Mouse (Mus musculus) cerebellum, postnatal 10 days (tissue): Measurements from ENCODE around the gene Ephb1.

Source experiments
- DNase-seq, 2 experiments: peaks; one replicate each; pipeline ENCODE4 v3.0.0; 2021; ENCODE audit warnings: mixed read lengths in 2 of 2

Ephb1 gene

DNA sequence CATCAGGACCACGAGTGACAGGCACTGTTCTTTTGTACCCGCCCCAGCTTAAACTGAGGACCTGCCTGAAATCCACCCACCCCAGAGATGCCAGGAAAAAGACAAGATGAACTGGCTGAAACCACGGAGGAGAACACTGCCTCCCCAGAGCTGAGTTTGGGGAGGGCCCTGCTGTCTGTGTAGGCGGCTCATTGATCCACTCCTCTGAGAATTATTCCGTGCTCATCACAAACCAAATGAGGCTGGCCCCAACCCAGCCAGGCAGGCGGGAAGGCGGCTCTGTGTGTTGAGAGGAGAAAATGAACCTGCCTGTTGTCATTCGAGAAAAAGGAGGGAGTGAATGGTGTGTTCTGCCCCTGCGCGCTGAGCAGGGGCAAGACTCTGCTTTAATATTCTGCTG is 2.8 kb downstream of the Ephb1 start:
- DNase-seq = peak; percentile 68 to 70

DNA sequence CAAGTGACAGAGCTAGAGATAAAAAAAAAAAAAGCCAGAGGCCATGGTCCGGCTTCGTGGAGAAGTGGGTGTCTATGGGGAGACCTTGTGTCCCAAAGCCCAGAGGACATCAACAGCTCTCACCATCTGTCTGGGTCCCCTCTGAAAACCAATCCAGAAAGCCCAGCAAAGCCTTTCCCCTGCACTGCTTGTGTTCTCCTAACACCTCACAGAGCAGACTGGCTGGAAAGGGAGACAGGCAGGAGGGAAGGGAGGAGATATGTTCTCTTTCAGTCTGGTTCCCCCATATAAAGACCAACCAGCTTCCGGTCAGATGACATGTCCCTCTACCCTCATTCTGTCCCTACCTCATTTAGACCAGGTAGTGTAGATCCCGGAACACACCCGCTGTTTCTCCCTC is 3.3 kb downstream of the Ephb1 start:
- no peak for DNase-seq

DNA sequence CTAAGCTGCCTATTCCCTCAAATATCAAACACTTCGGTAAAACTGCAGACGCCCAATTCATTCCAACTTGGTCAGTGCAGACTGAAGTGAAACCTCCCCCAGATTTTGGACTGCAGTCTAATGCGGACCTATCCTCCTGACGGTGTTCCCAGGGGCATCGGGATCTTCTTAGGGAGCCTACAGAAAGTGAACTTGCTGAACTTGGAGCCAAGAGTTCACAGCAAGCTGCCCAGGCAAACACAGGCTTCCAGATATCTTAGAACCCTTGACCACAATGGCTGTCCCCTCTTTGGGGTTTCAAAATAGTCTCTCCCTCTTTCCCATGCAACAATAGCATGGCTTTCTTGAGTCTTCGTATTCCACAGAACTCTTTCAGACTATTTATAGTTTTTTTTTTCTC is 3.8 kb downstream of the Ephb1 start:
- DNase-seq = peak in 1 of 2 experiments; percentile 11

DNA sequence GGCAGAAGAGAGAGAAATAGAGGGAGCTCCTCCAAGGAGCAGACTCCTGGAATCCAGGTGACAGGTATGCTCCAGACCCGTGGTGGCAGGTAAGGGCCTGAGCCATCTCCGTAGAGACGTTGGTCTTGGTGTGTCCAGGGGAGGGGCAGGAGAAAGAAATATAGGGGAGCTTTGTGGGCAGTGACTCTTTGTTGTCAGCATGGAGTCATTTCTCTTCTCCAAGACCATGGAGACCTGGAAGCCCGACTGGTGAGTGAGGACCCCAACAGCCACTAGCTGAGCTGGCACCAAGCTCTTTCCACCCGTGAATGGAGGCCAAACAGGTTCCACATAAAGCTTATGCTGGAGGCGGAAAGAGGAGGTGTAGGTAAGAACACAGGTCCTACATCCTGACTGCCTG is 4.4 kb downstream of the Ephb1 start:
- DNase-seq = peak in 1 of 2 experiments; percentile 5

DNA sequence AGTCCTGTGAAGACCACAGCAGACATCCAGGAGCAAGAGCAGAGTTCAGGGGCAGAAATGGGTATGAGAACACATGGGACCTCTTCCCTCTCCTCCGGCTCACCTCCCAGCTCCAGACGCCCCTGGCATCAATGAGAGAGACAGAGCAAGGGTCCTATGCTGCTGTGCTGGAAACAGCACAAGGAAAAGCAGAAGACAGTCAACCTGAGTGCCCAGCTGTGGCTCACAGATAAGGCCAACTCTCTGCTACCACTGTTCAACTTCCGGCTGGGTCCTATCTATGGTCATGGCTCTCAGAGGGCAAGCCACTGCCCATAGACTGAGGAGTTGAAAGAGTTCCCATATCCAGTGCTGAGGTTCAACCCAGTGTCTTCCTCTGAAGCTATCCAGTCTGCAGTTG is 7.7 kb downstream of the Ephb1 start:
- peak in 1 of 2 experiments; percentile 4 for DNase-seq

DNA sequence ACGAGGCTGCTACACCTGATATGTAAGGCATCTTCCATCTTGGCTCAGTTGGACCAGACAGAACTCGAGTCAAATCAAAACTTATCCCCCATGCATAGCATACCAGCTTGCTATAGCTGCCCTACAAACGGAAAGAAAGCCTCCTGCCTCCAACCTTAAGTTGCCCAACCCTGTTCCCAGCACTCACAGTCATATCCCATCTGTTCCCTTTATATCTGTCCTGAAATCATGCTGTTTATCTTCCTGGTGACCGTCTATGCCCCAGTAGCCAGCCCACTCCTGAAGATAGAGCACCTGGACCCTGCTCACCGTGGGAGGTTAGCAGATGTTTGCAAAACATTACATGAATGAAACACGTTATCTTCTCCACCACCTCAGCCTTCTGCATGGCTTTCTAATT is 9.0 kb downstream of the Ephb1 start:
- DNase-seq = peak in 1 of 2 experiments; percentile 22

DNA sequence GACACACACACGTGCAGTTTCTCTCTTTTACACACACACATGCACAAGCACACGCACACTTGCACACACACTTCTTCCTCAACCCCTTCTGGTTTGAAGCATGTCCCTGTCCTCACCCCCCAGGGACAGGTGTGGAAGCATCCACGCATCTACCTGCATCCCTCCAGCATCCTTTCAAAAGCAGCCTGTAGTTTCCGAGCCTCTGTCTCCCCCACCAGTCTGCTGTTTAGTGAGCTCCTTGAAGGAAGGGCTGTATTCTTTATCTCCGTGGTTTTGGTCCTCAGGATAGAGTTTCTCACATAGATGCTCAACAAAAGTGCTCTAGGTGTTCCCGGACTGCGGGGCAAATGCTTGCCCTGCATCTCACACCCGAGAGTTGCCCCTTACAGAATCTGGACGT is 9.4 kb downstream of the Ephb1 start:
- DNase-seq = peak in 1 of 2 experiments; percentile 23

DNA sequence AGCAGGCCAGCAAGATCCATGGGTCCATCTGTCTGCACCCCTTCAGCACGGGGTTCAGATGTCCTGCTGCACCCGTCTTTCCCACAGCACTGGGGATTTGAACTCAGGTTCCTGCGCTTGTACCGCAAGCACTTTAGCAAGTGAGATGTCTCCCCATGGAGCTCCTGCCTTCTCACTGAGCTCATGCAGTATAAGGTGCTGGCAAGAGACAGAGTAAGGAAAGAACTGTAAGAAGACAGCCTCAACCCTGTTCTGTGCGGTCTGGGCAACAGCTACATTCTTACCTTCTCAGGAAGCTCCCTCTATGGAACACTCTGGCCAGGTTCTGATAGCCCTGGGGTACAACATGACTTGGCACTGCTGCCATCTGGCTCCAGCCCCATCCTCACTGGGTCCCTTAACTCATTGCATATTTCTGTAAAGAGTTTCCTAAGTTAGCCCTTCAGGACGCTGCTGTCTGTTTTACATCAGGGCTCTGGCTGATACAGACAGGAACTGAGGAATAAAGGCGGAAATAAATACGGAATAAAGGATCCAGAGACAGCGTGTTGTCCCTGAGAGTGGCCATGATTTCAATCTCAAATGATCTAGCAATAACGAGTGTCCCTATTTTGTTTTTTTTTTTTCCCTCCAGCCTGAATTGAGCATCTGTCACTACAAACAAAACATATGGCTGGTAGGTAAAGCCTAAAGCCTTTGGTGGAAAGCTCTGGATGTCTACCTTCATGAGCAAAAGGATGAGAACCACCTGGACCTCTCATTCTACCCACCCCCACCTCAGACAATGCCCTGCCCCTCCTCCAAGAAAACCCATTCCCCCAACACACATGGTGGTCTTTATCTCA is 10.2 kb downstream of the Ephb1 start:
- peak; percentile 57 for DNase-seq

DNA sequence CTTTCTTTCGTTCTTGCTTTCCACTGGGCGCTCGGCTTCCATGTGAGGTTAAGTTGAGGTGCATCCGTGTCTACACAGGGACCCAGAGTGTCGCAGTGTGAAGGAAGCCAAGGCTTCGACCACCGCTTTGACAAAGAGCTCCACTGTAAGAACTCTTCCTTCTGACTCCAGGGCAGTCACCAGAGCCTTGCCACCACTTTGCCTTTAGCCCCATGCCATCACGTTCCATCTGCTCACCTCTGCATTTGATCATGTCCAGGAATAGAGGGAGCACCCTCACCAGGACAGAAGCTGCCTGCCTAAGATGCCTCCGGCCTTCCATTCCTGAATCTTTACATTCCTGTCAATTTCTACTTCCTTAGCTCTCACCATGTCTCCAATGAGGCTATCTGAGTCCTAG is 11.4 kb downstream of the Ephb1 start:
- DNase-seq = peak in 1 of 2 experiments; percentile 1

DNA sequence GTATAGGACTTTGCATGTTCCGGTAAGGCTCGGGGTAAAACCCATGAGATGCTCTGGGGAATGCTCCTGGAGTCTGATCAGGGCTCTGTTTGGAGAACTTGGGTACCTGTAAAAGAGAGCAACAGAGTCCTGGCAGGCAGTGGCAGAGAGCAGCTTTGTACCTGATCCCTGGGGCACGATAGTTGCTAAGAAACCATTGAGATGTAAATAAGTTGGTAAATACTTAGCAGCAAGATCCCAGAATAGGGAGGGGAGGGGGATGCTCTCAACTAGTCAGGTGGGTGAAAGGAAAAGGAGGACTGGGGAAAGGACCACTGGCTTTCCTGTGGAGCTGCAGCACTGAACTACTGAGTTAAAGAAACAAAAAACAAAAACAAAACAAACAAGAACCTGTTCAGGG is 12.5 kb downstream of the Ephb1 start:
- no peak for DNase-seq

DNA sequence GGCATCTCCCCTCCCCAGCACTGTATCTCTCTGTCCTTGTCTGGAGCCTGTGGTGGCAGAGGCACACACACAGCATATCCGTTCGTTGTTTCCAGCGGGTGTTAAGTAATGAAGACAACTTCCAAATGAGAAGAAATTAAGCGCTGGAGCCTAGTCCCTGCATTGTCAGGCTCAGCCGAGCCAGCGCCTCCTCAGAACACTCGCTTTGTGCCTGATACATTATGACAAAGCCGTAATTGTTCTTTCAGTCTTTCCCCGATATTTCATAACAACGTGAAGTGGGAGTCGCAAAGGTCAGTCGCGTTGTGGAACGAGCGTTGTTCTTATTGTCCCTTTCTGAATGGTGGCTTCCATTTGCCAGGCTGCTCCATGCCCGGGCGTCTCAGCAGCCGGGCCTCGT is 13.7 kb downstream of the Ephb1 start:
- DNase-seq = no peak

DNA sequence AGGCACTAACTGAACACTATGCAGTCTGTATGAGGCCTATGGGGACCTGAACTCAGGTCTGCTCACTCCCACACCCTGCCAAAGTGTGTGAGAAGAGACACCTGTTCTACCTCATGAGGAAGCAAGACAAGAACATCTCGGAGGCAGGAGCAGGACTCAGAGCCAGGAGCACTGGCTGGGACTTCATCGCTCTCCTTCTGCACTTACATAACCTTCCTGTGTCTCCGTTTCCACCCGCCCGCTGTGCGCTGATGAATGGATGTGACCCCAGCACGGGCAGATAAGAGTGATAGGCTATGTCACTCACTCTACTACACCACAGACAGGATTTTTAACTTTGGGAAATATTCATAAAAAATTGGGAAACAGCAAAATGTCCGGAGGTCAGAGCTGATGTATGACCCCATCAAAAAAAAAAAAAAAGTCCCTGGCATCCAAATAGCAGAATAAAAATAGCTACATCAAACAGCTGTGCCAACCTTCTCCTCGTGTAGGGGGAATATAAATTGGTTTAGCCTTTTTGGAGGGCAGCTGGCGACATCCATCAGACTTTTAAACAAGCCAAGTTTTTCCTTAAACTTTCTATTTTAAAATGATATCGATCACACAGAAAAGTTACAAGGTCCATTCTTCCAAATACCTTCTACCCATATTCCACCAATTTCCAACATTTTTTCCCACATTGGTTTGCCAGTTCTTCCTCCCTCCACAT is 18.8 kb downstream of the Ephb1 start:
- no peak for DNase-seq

DNA sequence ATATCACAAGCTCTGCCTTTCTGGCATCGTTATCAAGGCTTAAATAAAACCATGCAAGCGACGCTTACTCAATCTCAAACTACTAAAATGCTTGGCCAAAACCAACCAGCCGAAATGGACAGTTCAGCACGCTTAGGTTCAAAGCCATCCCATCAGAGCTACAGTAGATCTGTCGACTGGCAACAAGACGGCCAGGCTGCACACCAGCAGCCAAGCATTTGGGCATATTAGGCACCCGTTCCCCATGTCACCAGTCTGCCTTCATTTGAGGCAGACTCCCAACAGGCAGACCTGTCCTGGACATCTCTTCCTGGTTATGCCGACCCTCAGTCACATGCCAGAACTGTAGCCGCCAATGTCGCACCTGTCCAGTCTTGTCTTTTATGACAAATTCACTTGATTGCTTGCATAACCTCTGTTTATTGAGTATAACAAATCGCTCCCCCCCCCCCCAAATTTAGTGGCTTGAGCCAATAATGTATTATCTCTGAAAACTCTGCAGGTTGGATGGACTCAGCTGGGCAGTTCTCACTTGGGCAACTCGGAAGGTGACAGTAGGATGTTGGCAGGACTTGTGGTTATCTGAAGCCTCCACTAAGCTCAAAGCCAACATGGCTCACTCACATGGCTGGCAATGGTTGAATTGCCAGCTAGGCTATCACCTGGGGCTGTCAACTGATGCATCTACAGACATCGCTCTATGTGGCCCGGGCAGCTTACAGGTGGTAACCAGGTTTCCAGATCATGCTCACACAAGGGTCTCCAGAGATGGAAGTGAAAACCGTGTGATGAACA is 24.0 kb downstream of the Ephb1 start:
- DNase-seq = peak in 1 of 2 experiments; percentile 30

DNA sequence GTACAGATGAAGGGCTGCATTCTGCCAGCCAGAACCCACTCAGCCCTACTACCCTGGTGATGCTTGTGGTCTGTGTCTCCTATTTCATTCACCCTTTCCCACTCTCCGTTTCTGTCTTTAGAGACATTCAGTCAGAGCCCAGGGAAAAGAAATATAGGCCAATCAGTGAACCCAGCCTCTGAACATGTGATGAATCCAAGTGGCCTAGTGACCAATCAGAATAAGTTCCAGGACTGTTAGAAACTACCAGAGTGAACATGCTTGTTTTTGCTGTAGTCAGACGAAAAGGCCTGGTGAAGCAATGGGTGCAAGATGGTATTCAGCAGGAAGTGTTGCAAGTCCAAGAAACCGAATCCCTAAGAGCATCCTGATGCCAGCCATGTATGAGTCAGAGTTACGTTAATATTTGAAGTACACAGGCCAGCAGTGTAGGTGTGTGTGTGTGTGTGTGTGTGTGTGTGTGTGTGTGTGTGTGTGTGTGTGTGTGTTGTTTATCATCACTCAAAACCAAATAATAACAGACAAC is 26.8 kb downstream of the Ephb1 start:
- no peak for DNase-seq

DNA sequence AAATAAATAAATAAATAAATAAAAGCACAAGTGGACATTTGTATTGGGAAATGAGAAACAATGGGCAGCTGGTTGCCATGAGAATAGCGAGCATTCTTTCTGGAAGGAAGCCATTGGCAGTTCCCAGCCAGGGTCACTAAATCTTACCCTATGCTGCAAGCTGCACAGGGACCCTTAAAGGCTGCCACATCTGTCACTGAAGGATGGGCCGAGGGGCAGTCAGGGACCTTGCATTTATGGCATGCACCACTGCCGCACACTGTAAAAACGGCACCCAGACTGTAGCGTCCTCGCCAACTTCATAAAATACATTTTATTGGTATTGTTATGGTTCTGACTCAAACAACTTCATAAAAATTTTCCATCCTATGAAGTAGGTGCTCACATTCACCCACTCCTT is 39.1 kb downstream of the Ephb1 start:
- peak in 1 of 2 experiments; percentile 30 for DNase-seq

DNA sequence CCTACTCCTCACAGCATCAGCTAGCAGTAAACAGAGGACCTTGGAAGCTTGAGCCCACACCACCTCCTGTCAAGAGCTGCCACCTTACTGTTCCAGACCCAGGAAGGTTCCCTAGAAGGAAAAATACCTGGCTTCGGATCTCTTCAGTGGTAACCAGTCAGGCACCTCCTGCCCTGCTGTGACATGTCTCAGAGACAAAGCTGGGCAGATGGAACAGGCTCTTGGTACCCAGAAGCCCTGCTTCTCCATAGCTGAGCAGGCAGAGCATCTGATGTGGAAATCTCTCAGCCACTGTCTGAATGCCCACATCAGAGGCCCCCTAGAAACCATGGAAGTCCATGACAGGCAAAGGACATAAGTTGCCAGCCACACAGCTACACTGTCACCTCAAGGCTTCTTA is 39.7 kb downstream of the Ephb1 start:
- peak in 1 of 2 experiments; percentile 24 for DNase-seq

DNA sequence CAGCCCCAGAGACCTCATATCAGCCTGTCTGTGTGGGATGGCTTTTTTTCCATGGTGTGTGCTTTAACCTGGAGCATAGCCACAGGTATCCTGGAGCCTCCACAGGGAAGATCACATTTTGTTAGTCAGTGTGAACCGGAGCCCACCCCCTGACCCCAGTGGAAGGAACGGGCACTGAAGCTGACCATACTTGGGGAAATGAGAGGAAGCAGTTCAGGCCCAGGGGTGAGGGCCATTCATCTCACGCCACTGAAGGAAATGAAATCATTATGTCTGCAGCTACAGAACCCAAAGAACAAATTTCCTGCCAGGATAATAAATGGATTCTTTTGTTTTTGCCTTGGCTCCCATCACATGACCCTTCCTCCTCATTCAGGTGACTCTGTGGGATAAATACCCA is 44.1 kb downstream of the Ephb1 start:
- no peak for DNase-seq

DNA sequence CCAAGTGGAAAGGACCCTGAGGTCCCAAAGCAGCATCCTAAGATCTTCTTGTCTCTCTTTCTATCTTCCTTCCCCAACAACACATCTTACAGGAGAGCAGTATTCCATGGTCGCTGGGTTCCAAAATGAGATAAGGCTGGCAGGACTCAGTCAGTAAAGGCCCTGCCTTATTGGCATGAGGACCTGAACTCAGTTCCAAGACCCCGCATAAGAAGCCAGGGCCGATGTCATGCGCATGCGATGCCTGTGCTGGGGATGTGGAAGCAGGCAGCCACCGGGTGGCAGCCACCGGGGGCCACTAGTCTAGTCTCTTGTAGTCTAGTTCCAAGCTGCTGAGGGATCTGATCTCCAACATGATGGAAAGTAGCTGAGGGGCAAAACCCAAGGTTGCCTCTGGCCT is 45.2 kb downstream of the Ephb1 start:
- DNase-seq = peak; percentile 61 to 71

DNA sequence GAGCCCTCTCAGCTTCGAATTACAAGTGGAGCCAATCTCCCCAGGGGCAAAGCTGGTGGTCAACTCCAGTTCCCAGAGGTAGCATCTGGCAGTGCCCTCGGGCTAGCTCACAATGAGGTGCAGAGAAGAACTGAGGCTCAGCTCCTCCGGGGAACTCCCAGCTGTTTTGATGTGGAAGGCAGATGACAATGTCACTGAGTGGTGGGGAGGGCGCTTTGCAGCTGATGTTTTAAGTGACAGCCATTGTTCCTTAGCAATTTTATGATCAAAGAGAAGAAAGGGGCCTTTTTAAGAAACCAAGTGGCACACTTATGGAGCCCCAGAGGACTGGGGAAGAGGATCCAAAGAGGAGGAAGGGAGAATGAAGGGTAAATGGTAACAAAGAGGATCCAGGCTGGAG is 46.8 kb downstream of the Ephb1 start:
- peak in 1 of 2 experiments; percentile 30 for DNase-seq

DNA sequence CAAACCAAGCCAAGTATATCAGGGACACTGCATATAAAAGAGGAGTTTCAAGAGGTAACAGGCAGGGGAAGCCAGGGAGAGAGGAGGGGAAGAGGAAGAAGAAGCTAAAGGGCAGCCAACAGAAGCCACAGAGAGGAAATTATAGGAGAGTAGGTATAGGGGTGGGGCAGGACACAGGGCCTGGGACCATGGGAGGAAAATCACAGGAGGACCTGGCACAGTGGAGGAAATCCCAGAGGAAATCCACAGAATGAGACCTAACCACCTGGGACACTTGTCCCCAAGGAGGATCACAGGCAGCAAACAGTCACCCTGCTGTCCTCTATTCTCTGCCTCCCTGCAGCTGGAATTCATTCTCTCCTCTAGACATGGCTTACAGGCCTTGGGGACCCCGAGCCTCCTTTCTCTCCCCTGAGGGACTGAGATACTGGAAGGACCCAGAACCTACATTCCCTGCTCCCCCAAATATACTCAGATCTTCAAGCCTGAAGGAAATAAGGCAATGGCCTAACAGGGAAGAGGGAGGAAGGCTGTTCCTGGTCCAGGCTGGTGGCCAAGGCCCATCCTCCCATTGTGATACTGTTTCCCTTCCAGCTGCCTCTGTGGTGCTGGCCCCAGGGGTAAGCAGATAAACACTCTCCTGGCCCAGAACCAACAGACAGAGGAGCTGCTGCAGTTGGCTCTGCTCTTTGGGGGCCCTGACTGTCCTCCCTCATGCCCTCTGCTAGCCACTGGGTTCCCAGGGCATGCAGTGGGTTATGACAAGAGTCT is 47.7 kb downstream of the Ephb1 start:
- peak; percentile 60 to 66 for DNase-seq

DNA sequence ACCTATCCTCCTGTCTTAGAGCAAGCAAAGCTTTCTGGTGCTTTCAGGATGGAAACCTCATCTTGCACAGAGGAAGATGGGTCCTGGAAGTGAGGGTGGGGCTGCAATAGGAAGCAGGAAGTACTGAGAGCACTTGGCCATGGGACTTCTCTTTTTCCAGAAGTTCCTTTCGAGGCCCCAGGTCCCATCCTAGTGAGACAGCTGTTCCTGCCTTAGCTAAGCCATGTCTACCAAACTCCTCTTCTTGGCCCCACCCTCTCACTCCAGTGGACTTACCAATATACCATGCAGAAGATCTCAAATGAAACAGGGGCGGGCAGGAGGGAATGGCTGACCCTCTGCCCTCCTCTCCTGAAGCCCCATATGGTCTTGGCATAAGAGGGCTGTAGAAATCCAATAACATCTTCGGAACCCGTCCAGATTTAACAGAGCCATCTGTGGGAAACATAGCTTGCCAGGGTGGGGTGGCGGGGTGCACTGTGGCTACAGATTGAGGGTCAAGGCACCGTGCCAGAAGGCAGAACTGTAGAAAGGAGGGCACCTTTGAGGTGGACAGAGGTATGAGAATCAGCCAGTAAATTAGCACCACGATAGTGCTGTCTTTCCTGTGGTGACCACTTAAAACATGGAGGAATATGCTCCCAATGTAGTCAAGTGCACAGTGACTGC is 48.9 kb downstream of the Ephb1 start:
- peak; percentile 95 to 96 for DNase-seq

DNA sequence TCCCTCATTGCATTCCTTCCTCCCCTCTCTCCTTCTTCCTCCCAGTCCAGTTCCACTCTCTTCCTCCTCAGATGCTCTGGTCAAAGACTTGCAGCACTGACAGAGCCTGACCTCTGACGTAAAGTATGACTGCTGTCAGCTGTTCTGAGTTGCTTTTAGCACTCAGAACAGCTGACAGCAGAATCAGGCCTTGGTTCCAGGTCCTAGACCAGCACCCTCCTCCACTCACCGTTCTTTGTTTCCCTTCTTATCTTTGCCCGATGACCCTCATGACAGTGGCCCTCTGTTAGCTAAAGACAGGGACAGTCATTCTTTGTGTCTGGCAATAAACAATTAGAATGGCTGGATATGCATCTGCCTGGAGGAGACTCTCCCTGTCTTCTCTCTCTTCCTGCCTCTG is 49.7 kb downstream of the Ephb1 start:
- no peak for DNase-seq
